In genomic region chr7:45526474-45527120, GRCm38 (mm10) we compare ENCODE assay signal across 9 mouse cellular contexts. TPM values are rescaled to one million over a fixed set of nuclear protein-coding genes. Genes with fewer than 3 reads are reported as not detected.
DNase-seq lines count a peak whose midpoint lies in the region; ATAC-seq and TF ChIP-seq lines count a peak whose summit lies in the region.
"Had no signal": no experiment of that assay in that cellular context is flagged by ENCODE, and none has a peak within 500 bp of the region (broad histone marks: within the 10 kb centered on the region; RNA-seq: fewer than 3 reads in every experiment).

No protein-coding gene starts in this region.

- intact Hi-C loops in gastrocnemius, adult 2 months (cut with DNase I): loop anchor here (1.0 kb wide), 1 partner anchor 55 kb away; no protein-coding TSS in a partner anchor

- no peaks in the 10 kb centered on the region for H3K9me3 ChIP-seq in heart, embryonic 13.5 days
- H3K9me3 ChIP-seq in limb, embryonic 15.5 days: no peaks in the 10 kb centered on the region

- H3K27ac ChIP-seq in gastrocnemius, adult 2 months: peak overlapping the region; percentile 100
- peak overlapping the region; percentile 99 for H3K27ac ChIP-seq in heart, embryonic 13.5 days (replicated peaks)
- H3K27ac ChIP-seq in limb, embryonic 15.5 days: peak overlapping the region; percentile 97

- H3K36me3 ChIP-seq in heart, embryonic 13.5 days: peaks cover 23% of the 10 kb centered on the region
- H3K36me3 ChIP-seq in limb, embryonic 15.5 days: peaks cover 7% of the 10 kb centered on the region; the same call in 1 of the 2 replicates

- no peaks in the 10 kb centered on the region for H3K27me3 ChIP-seq in heart, embryonic 13.5 days (replicated peaks)
- no peaks in the 10 kb centered on the region for H3K27me3 ChIP-seq in limb, embryonic 15.5 days

- DNase-seq in gastrocnemius, adult 2 months: no peak
- DNase-seq in gastrocnemius, postnatal 10 days: no peak
- peak; percentile 42 for DNase-seq in Muller cell, postnatal 12 days (ENCODE audit: inconsistent ontology term)
- DNase-seq in natural killer cell, adult 2 months (ENCODE audit: low spot score in 2 of 2): peak; percentile 35 to 50
- no peak for DNase-seq in ovary, postnatal 10 days (ENCODE audit: low spot score)
- DNase-seq in ovary, postnatal 14 days (ENCODE audit: low spot score): no peak

- H3K4me1 ChIP-seq in heart, embryonic 13.5 days: peaks cover 57% of the 10 kb centered on the region
- H3K4me1 ChIP-seq in limb, embryonic 15.5 days: peaks cover 50% of the 10 kb centered on the region

- WGBS in heart, embryonic 13.5 days: 13% methylated on average over 7 of the region's 7 CpGs
- 22% methylated on average over 7 of the region's 7 CpGs for WGBS in limb, embryonic 15.5 days

- peak overlapping the region; percentile 92 for H3K4me3 ChIP-seq in gastrocnemius, adult 2 months
- peak overlapping the region; percentile 92 for H3K4me3 ChIP-seq in heart, embryonic 13.5 days
- H3K4me3 ChIP-seq in limb, embryonic 15.5 days: peak overlapping the region; percentile 83

- peak; percentile 60 for TF ChIP-seq CTCF in gastrocnemius, adult 2 months (IDR thresholded peaks at IDR 0.05)

- no peak for ATAC-seq in heart, embryonic 13.5 days (ENCODE audit: extremely low read depth, insufficient number of reproducible peaks, low FRiP score, low TSS enrichment)
- no peak for ATAC-seq in limb, embryonic 15.5 days (ENCODE audit: insufficient number of reproducible peaks, low FRiP score, low TSS enrichment, low read depth)

- H3K4me2 ChIP-seq in heart, embryonic 13.5 days: peak overlapping the region; percentile 91
- H3K4me2 ChIP-seq in limb, embryonic 15.5 days: peak overlapping the region; percentile 73

- peak overlapping the region; percentile 97 for H3K9ac ChIP-seq in heart, embryonic 13.5 days
- H3K9ac ChIP-seq in limb, embryonic 15.5 days: peak overlapping the region; percentile 84; the same call in 1 of the 2 replicates

RNA-seq across cellular contexts. Expression of gene Plekha4, which starts 0.5 kb away (rescaled TPM):
- 1 to 10 TPM; 3.4 to 3.5 TPM for total RNA-seq in gastrocnemius, adult 2 months (2021)
- total RNA-seq in gastrocnemius, postnatal 10 days (2021): 10 to 100 TPM; 14.8 to 16.3 TPM
- polyA plus RNA-seq in heart, embryonic 13.5 days (2015; fragmentation: Nextera tagmentation; extraction: Ambion mirVana): 1.1 and 1.2 TPM in 2 replicates
- polyA plus RNA-seq in limb, embryonic 15.5 days (2015; fragmentation: Nextera tagmentation; extraction: Ambion mirVana): 5.7 and 6.8 TPM in 2 replicates

RNA-seq across cellular contexts. Expression of gene Ppp1r15a, which starts 0.5 kb away (rescaled TPM):
- total RNA-seq in gastrocnemius, adult 2 months (2021): 10 to 100 TPM; 28.3 to 28.5 TPM
- total RNA-seq in gastrocnemius, postnatal 10 days (2021): 10 to 100 TPM; 16.3 to 16.9 TPM
- 38.5 and 49.6 TPM in 2 replicates for polyA plus RNA-seq in heart, embryonic 13.5 days (2015; fragmentation: Nextera tagmentation; extraction: Ambion mirVana)
- 22.3 and 26.1 TPM in 2 replicates for polyA plus RNA-seq in limb, embryonic 15.5 days (2015; fragmentation: Nextera tagmentation; extraction: Ambion mirVana)

RNA-seq across cellular contexts. Expression of gene Nucb1, which starts 16.4 kb away (rescaled TPM):
- total RNA-seq in gastrocnemius, adult 2 months (2021): 10 to 100 TPM; 55.1 to 61.8 TPM
- total RNA-seq in gastrocnemius, postnatal 10 days (2021): 100 to 1,000 TPM; 121 to 137 TPM
- polyA plus RNA-seq in heart, embryonic 13.5 days (2015; fragmentation: Nextera tagmentation; extraction: Ambion mirVana): 175 and 177 TPM in 2 replicates
- 279 and 295 TPM in 2 replicates for polyA plus RNA-seq in limb, embryonic 15.5 days (2015; fragmentation: Nextera tagmentation; extraction: Ambion mirVana)

RNA-seq across cellular contexts. Expression of gene Hsd17b14, which starts 28.1 kb away (rescaled TPM):
- 1 to 10 TPM; 1.0 to 1.3 TPM for total RNA-seq in gastrocnemius, adult 2 months (2021)
- under 1 TPM in 1 of 2 experiments, not detected in 1; 0.19 TPM for total RNA-seq in gastrocnemius, postnatal 10 days (2021)
- 0.43 and 0.52 TPM in 2 replicates for polyA plus RNA-seq in heart, embryonic 13.5 days (2015; fragmentation: Nextera tagmentation; extraction: Ambion mirVana)
- polyA plus RNA-seq in limb, embryonic 15.5 days (2015; fragmentation: Nextera tagmentation; extraction: Ambion mirVana): 0.74 and 1.1 TPM in 2 replicates
- total RNA-seq: neutrophil, adult 5-6 weeks had no signal

RNA-seq across cellular contexts. Expression of gene Dhdh, which starts 38.0 kb away (rescaled TPM):
- total RNA-seq in gastrocnemius, adult 2 months (2021): 10 to 100 TPM; 13.1 to 22.9 TPM
- total RNA-seq in gastrocnemius, postnatal 10 days (2021): 1 to 10 TPM; 8.8 to 9.5 TPM
- polyA plus RNA-seq in heart, embryonic 13.5 days (2015; fragmentation: Nextera tagmentation; extraction: Ambion mirVana): 3.9 TPM in 2 replicates
- polyA plus RNA-seq in limb, embryonic 15.5 days (2015; fragmentation: Nextera tagmentation; extraction: Ambion mirVana): 3.1 and 3.3 TPM in 2 replicates

Comparison
In these comparisons a context has a peak if more than half of its experiments do, and no peak if none do; other contexts are left out.
1. DNase-seq: peak in Muller cell, postnatal 12 days (single experiment) and natural killer cell, adult 2 months (2 of 2); none in gastrocnemius, adult 2 months (single experiment), gastrocnemius, postnatal 10 days (single experiment), ovary, postnatal 10 days (single experiment) and ovary, postnatal 14 days (single experiment).
2. Peak in every context shown above with its lines, with median percentiles within 50 percentile points of each other: H3K27ac ChIP-seq and H3K4me3 ChIP-seq.